Mouse (Mus musculus) stomach, postnatal 0 days (tissue): ENCODE data around the gene Mfsd11.

Experiments
- CTCF ChIP-seq: IDR thresholded peaks from 2 replicates; pipeline ENCODE4 v1.5.1; 2016; ENCODE audit warnings: antibody characterized with exemption, low read depth, mild to moderate bottlenecking, moderate library complexity
- EP300 ChIP-seq: optimal IDR thresholded peaks from 2 replicates; pipeline ENCODE3; 2016; ENCODE audit warnings: antibody characterized with exemption

GRCm38 (mm10) chr11:116922058-116922457, 69.8 kb downstream of the Mfsd11 start:
- TF ChIP-seq CTCF (no peak), EP300 (no peak)
